Mouse (Mus musculus): ENCODE results near the gene Stk4. TPM values are rescaled to one million over a fixed set of nuclear protein-coding genes. Genes with fewer than 3 reads are reported as not detected.
"Not testable (repeated sequence)": the region's sequence is repeated elsewhere in the genome, so short reads cannot be mapped to it uniquely, and the experiment has no call there.

Gene Stk4
- 100 to 1,000 TPM; 188 to 203 TPM for polyA plus RNA-seq (2017; shearing (Covaris generic))

DNA sequence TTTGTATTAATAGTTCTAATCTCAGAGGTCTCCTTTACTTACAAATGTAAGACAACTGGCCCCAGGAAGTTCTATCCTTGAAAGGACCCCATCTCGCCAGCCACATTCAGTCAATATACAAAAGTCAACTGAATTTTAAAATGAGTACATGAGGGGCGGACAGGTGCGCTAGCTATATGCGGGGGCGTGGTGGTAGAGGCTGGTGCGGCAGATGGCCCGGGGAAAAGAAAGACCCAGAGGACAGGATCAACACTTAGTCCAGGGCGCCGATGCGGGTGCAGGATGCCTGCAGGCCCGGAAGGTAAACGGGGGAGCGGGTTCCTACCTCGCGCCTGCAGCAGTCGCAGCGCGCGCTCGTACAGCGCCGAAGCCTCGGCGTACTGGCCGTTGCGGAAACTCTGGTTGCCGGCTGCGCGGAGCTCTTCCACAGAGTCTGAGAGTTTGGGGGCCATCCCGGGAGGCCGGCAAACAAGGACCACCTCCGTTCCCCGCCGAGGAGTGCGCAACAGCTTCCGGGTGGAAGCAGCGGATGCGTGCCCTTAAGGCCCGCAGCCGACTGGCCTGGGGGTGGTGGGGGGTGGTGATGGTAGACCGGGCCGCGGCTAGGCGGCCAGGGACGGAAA is at the start of gene Stk4:
TSS of gene Stk4 (plus strand) at position 181 of the 623 bp plus-strand sequence.
- peak; percentile 13 for ATAC-seq

DNA sequence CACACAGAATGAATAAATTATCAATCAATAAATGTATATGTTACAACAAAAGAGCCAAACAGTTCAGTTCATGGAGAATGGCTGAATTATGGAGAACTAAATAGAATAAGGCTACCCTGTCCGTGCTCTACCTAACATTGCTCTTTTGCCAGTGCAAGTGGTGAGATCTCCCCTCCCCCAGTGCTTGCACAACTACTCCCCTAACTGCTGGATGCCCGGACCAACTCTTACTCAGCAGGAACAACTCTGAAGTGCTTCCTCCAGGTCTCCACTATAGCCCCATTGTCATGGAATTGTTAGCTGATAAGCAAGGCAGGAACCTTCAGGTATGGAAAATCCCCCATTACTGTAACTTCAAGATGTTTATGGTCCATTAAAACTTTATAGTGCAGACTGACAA is 48.0 kb upstream of the Stk4 start:
- no peak for ATAC-seq

DNA sequence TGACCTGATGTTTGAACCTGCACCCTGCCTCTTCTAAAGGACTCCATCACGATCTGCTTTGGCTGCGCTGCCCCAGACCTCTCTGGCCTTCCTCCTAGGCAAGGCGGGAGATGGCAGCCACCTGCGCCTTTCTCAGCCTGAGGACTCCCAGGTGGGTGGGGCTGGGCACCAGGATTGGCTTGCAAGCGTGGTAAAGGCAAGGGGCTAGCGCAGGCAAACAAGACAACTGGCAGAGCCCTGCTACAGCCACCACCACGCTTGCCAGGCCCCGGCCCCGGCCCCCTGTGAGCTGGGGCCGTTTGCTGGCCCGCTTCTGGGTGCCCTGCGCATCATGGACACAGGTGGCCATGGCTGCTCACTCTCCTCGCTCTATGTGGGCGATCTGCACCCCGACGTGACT is 45.0 kb upstream of the Stk4 start, which contains the start of gene Pabpc1l:
TSS of gene Pabpc1l (plus strand) at position 301 of the 400 bp plus-strand sequence.
- no peak for ATAC-seq

DNA sequence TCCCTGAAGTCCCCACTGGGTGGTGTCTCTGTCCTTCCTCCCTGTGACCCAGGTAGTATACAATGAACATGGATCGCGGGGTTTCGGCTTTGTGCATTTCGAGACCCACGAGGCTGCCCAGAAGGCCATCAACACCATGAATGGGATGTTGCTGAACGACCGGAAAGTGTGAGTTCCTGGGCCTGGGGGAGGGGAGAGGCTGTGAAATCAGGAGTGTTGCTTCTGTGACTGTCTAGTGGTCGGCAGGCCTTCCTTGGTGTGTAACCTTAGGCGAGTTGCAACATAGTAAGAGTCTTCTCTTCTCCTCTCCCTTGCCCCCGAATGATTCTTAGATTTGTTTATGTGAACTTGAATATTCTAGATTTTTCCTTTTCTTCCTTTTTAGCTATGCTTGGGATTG is 39.0 kb upstream of the Stk4 start:
- ATAC-seq, result no peak

DNA sequence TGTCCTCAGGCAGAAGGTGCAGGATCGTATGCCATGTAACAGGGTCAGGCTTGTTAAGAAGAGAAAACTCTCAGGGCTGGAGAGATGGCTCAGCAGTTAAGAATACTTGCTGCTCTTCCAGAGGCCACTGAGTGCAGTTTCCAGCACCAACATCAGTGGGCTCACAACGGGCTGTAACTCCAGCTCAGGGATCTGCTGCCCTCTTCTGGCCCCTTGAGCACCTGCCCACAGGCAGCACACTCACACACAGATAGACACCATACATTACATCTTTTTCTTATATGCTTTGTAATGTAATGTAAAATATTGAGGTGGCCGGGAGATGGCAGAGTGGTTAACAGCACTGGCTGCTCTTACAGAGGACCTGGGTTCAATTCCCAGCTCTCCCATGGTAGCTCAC is 37.1 kb upstream of the Stk4 start:
- ATAC-seq, result no peak

DNA sequence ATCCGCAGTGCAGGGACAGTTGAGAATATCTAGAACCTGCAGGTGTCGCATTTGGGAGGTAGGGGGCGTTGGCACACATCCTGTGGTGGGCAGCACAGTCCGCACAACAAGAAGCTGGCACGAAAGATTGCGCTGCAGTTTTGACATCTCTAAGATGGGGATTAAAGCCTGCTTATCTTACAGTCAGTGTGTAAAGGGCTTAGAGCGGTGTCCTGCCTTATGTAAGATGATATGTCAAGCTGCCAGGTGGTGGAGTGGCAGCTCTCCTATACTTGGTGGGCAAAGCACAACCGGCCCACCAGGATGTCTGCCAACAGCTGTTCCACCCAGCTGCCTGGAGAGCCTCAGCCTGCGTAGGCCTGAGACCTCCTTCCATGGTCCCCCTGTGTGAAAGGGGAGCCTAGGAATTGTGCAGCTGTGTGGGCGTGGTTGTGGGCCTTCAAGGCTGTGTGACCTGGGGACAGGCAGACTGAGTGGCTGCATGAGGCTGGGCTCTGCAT is 33.6 kb upstream of the Stk4 start:
- no peak for ATAC-seq

DNA sequence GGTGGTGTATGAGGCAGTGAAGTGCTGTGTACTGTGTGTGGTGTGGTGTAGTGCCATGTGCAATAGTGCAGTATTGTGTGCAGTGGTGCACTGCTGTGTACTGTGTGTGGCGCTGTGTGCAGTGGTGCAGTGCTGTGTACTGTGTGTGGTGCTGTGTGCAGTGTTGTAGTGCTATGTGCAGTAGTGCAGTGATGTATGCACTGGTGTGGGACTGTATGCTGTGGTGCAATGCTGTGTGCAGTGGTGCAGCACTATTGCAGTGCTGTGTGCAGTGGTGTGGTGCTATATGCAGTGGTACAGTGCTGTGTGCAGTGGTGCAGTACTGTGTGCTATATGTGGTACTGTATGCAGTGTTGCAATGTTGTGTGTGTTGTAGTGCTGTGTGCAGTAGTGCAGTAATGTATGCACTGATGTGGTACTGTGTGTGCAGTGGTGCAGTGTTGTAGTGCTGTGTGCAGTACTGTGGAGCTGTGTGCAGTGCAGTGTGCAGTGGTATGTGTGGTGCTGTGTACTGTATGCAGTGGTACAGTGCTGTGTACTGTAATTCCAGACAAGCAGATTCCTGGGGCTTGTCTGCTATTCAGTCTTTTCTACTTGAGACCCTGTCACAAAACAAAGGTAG is 31.6 kb upstream of the Stk4 start:
- ATAC-seq, result no peak

DNA sequence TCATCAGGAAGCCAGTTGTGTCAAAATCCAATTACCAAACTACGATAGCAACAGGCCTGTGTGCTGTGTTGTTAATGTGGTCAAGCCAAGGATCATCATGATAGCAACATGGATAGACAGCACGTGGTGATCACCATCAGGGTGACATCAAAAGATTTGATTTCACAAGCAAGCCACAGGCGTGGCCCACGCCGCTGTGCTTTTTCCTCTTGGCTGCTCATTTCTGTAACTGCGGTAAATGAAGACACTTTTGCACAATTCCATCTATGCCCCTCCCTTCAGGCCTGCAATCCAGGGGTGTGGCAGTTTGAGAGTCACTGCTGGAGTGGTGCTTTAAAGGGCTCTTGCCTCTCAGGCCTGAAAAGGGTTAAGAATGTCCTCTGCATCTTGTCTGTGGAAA is 29.2 kb upstream of the Stk4 start:
- ATAC-seq, result no peak

DNA sequence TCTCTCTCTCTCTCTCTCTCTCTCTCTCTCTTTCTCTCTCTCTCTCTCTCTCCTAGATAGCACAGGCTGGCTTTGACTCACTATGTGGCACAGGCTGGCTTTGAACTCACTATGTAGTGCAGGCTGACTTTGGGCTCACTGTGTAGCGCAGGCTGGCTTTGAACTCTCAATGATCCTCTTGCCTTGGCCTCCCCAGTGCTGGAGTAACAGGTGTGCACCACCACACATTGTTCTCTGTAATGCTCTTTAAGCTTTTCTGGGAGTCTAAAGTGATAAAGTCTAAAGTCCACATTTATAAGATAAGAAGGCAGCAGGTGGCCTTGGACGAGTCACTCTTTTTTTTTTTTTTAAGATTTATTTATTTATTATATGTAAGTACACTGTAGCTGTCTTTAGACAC is 28.6 kb upstream of the Stk4 start:
- no peak for ATAC-seq

DNA sequence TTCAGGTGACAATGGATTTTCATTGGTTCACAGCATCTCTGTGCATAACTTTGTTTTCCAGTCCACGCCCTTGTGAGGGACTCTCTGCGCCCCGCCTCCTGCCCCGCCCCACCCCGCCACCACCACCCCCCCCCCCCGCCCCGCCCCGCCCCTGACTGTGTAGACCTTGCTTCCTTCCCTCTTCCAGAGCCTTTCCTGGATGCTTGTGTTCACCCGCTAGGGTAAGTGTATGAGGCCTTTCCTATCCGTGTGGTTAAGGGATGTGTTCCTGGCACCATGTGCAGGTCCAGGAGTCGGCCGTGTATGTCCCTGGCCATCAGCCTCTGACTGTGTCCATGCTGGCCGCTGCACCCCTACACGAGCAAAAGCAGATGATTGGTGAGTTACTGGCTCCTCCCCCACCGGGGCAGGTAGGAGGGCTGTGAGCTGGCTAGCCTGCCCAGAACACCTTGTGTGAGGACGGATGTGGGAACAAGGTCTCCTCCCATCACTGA is 22.9 kb upstream of the Stk4 start:
- peak; percentile 93 for ATAC-seq

DNA sequence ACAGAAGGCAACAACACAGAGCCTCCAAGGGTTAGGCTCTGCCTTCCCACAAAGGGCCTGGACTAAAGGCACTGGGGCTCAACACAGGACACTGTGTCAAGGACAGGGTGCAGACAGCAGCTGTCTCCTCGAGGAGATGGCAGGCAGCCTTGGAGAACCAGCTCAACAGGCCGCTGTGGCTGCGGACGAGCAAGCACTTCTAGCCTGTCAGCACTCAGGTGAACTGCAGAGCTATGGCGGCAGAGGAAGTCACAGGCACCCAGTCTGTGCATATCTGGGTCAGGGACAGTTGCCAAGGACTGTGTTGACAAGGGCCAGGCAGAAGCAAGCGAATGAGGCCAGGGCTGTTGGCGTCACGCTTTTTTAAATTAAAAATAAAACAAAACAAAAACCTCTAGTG is 16.4 kb upstream of the Stk4 start:
- no peak for ATAC-seq

DNA sequence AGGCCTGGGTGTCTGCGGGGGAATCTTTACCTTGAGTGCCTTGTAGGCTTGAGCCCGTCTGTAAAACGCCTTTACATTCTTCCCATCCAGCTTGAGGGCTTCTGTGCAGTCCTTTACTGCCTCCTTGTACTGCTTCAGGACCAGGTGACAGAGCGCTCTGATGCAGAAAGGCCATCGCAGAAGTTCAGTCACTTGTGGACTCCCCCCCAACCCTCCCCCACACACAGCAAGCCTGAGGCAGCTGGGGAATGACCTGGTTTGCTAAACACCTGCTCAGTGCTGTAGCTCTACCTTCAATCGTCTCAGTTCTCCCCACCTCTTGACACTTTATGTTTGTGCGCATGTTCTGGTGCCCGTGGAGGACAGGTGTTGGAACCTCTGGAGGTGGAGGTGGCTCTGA is 15.5 kb upstream of the Stk4 start:
- no peak for ATAC-seq

DNA sequence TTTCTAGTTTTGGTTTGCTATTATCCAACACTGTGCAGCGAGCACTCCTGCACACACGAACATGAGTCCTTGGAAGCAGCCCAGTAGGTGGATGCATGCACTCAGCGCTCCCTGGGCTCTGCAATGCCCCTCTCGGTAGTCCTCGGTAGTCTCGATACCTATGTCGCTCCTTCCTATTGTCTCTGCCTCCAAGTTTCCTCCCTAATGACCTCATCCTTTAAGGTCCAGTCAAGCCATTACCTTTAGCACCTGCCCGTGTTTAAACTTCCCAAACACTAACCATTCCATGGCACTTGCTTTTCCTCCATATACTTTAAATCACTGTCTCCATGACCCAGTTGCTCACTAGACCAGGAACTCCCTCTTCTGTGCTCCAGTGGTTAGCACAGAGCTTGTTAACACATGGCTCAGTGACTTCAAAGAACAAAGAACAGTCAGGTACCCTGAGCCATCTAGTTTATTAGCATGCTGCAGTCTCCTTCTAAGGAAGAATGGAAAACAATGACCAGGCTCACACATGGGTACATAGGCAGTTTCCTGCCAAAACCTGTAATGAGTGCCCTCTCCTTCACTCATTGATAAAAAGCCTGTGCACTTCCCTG is 10.4 kb upstream of the Stk4 start:
- no peak for ATAC-seq

DNA sequence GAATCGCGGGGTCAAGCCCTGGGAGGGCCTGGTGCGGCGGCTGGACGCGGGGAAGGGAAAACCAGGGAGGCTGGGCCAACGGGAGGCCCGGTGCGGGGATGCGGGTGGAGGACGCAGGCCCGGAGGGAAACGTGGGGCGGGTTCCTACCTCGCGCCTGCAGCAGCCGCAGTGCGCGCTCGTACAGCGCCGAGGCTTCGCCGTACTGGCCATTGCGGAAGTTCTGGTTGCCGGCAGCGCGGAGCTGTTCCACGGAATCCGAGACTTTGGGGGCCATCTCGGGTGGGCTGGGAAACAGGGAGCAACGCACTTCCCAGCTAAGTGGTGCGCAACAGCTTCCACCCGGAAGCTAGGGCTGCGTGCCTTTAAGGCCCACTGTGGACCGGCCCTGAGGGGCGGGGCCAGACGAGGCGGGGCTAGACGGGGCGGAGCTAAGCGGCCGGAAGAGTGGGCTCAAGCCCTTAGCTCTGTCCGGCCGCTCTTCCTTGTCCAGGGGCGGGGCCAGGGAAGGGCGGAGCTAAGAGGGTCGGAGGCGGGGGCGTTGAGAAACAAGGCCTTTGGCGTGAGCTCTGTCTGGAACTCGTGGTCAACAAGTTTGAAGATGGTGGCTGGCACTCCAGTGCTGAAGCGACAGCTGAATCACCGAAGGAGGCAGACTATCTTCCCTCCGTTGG is 779 bp downstream of the Stk4 start, which contains the start of gene Tomm34:
TSS of gene Tomm34 (minus strand) at position 405 of the 672 bp plus-strand sequence.
- peak; percentile 40 for ATAC-seq

DNA sequence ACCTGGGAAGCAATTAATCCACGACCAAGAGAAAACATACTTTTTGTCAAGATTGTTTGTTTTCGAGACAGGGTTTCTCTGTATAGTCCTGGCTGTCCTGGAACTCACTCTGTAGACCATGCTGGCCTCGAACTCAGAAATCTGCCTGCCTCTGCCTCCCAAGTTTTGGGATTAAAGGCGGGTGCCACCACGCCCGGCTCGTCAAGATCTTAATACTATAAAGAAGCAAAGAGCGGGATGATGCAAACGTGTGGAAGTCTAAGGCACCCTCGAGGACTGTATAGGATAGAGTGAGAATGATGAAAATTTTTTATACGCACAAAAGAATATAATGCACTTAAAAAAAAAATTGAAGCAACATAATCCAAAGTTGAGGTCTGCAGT is 1.3 kb downstream of the Stk4 start:
- not testable (repeated sequence) for ATAC-seq

DNA sequence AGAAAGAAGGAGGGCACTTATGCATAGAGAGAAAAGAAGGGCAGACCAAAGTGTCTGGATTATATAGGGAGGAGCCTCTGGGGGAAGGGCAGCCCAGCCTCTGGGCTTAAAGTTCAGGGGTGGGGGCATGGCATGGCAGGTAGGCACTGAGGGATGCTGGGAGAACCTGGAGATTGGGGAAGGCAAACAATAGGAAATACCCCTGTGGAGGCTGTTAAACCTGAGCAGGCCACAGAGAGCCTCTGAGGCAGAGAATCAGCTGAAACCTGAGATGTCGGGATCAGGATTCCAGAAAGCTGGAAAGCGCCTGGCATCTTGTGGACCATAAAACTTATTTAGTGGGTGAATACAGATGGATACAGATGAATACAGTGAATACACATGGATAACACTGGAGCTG is 2.0 kb downstream of the Stk4 start:
- ATAC-seq, result no peak

DNA sequence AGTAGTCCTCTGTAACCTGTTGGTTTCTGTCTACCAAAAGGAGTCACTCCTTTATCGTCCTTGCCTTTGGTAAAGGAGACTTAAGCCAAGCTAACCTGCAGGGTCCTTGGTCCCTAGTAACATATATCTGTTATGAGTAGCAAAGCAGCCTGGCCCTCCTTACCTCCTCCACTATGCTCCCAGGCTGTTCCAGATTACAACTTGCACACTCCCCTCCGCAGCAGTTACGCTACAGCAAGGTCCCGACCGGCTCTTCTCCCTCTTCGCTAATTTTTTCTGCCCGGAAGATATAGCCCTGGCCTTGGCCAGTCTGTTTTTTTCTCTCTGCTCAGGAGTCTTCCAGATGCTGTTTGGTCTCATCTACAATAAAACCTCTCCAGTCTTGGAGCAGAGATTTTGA is 3.0 kb downstream of the Stk4 start:
- ATAC-seq, result no peak

DNA sequence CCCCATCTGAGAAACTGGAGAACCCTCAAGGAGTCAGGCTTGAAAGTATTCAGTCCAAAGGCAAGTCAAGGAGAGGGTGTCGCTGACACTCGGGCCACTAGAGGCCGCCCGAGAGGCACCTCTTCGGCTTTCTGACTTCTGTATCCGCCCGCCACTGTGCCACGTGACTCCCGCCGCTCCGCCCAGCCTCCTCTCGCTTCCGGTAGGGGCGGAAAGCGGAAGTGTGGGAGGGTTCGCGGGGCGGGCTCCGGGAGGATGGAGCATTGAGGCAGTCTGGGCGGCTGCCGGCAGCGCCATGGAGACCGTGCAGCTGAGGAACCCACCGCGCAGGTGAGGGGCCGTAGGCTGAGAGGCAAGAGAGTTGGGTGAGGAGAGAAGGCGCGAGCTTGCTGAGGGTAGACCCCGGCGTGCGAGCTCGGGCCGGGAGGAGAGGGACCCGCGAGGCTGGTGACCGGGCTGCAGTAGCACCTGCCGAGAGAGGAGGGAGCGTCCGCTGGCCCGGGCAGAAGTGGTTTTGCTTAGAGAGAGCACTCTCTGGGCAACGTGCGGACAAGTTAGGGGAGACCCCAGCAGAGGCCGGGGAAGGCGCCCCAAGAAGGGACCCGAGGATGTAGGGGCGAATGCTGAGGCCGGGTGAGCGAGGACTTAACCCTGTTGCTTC is 3.9 kb downstream of the Stk4 start:
- peak; percentile 67 for ATAC-seq

DNA sequence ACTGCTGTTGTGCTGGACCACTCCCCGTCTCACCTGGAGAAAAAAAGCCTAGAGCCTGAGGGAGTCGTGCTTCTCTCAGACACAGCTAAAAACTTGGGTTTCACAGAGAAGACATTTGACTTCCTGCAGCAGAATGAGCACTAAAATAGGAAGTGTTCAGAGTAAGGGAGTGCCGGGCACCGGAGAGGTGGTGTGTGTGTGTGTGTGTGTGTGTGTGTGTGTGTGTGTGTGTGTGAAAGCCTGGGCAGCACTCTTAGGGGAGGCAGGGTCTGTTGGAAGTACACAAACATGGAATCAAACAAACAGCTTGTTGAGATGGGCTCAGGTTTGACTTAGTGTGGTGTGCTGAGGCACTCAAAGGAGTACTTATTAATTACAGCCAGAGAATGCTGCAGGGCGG is 5.0 kb downstream of the Stk4 start:
- peak; percentile 8 for ATAC-seq

DNA sequence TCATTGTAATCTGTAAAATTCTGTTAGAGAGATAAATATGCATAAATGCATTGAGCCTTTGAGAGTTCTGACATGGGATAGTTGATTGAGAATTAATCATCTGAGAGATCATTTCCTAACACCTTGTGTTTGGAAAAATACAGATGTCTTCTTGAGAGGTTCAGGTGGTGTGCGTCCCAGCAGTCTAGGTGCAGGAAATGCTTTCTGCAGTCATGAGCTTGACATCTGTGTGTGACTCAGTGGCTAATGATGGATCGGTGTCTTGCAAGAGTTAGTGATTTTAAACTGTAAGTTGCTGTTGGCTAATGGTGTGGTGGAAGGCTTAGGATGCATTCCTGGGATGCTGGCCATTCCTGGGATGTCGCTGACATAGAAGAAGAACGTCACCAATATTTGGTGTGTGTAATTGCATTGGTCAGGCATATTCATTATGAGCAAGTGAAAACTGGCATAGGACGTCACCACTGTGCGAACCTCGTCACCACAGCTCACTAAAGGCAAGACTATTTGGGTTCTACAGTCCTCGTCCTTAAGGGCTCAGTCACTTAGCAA is 6.8 kb downstream of the Stk4 start:
- ATAC-seq, result no peak

DNA sequence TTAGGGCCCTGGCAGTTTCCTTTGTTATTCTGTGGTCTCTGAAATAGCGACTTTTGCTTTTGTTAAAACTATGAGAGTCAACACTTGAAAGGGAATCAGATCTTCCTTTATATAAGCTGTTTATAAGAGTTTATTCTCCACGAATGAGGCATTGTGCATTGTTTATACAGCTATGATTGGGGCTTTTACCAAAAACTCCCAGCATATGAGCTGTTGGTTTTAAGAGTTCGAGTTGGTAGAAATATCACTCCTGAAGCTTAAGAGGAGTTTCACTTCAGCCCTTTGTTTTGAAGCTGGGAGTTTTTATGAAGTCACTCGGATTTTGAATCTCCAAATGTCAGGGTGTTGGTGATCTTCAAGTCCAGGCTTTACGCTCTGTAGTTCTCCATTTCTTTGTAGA is 7.8 kb downstream of the Stk4 start:
- ATAC-seq, result no peak

DNA sequence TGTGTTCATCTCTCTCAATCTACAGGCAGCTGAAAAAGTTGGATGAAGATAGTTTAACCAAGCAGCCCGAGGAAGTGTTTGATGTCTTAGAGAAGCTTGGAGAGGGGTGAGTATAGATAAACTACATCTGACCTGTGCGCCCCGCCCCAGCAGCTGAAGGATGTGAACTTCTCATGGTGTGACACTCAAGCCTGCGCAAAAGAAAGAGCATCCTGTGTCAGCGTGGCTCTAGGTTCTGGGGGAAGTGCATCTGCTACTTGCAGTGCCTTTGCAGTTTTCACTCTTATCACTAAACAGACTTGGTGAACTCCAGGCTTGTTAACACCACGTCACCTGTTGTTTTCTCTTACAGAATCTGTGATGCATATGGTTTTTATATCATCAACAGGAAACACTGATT is 9.4 kb downstream of the Stk4 start:
- peak; percentile 69 for ATAC-seq
